Mouse (Mus musculus): ENCODE results near the gene Ngef. TPM values are rescaled to one million over a fixed set of nuclear protein-coding genes. Genes with fewer than 3 reads are reported as not detected.

Ngef gene
- polyA plus RNA-seq, 1 experiment: 177 TPM

DNA sequence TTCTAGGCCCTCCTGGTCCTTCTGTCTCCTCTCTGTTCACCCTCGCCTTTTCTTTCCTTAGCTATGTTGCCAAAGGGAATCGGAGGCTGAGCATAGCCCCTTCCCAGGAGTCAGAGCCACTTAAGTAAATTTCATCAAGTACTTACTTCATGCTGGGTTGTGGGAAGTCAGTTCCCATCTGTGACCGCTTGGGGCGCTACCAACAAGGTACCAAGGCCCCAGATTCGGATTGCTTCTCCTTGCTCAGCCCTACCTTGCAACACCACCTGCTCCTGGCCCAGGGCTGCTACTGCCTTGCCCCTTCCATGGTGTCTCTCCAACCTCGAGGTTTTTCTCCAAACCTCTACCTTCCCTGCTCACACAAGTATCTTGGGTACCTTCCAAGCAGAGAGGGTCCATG is 5.3 kb downstream of the Ngef start:
- DNase-seq (ENCODE audit: extremely low spot score in 1 of 2, low spot score in 1 of 2): peak in 1 of 2 experiments; percentile 30

- DNase-seq (ENCODE audit: extremely low spot score in 1 of 2, low spot score in 1 of 2): no peak
Measured at GRCm38 (mm10) chr1:87565760-87566159, 7.9 kb downstream of the Ngef start.

- no peak for DNase-seq (ENCODE audit: extremely low spot score in 1 of 2, low spot score in 1 of 2)
Measured at GRCm38 (mm10) chr1:87562967-87563366, 10.7 kb downstream of the Ngef start.

DNA sequence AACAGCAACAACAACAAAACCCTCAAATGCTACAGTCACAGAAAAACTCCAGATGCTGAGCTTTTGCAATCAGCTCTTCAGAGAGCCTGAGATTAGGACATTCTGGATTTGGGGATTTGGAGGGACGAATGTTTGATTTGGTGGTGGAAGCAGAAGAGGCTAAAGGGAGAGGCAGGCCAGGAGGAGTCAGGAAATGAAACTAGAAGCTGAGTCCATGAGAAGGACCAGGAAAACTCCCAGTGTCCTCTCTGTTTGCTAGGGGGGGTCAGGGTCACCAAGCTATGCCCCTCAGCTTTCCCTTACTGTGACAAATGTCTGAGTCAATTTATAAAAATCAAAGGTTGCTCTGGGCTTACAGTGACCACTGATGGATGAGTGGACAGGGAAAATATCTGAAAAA is 20.1 kb downstream of the Ngef start:
- DNase-seq (ENCODE audit: extremely low spot score in 1 of 2, low spot score in 1 of 2): no peak

GRCm38 (mm10) chr1:87551008-87551407 is 22.7 kb downstream of the Ngef start:
- no peak for DNase-seq (ENCODE audit: extremely low spot score in 1 of 2, low spot score in 1 of 2)

GRCm38 (mm10) chr1:87541614-87542013 is 32.1 kb downstream of the Ngef start:
- DNase-seq (ENCODE audit: extremely low spot score in 1 of 2, low spot score in 1 of 2): peak in 1 of 2 experiments; percentile 78

- DNase-seq (ENCODE audit: extremely low spot score in 1 of 2, low spot score in 1 of 2): peak in 1 of 2 experiments; percentile 47
Measured at GRCm38 (mm10) chr1:87537008-87537407, 36.7 kb downstream of the Ngef start.

GRCm38 (mm10) chr1:87534118-87534517 is 39.6 kb downstream of the Ngef start:
- no peak for DNase-seq (ENCODE audit: extremely low spot score in 1 of 2, low spot score in 1 of 2)

DNA sequence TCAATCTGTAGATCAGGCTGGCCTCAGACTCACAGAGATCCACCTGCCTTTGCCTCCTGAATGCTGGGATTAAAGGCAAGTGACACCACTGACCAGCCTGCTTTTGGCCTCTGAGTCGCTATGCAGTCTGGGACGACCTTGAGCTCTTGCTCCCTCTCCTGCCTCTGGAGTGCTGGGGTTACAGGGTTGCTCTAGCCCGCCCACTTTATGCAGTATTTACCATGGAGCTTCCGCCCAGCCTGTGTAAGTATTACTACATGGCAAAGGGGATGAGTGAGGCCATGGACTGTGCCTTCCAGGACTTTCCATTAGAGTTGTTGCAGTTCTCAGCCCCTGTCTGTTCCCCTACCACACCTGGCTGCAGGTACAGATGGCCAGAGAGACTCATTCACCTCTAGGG is 41.3 kb downstream of the Ngef start:
- no peak for DNase-seq (ENCODE audit: extremely low spot score in 1 of 2, low spot score in 1 of 2)

- no peak for DNase-seq (ENCODE audit: extremely low spot score in 1 of 2, low spot score in 1 of 2)
Measured at GRCm38 (mm10) chr1:87527191-87527590, 46.5 kb downstream of the Ngef start.

- DNase-seq (ENCODE audit: extremely low spot score in 1 of 2, low spot score in 1 of 2): no peak
Measured at GRCm38 (mm10) chr1:87525041-87525440, 48.6 kb downstream of the Ngef start.

- DNase-seq (ENCODE audit: extremely low spot score in 1 of 2, low spot score in 1 of 2): no peak
Measured at GRCm38 (mm10) chr1:87521523-87521922, 52.1 kb downstream of the Ngef start.

GRCm38 (mm10) chr1:87520467-87520866 is 53.2 kb downstream of the Ngef start:
- DNase-seq (ENCODE audit: extremely low spot score in 1 of 2, low spot score in 1 of 2): no peak

DNA sequence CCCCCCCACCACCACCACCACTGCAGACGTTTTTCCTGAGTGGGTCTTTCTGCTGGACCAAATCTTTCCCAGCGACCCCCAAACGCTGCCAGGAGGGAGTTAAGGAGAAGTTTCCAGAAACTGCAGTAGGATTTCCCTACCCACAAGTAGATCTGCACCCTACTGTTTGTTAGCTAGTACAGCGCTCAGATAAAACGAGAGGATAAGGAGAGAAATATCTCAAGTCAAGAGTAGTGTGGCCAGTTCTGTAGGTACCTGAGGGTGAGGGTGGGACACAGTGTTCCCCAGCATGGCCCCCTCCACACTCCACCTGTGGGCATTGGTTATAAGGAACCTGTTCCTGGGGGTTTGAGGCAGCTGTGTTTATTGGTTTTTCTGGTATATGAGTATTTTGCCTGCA is 62.8 kb downstream of the Ngef start:
- DNase-seq (ENCODE audit: extremely low spot score in 1 of 2, low spot score in 1 of 2): no peak

DNA sequence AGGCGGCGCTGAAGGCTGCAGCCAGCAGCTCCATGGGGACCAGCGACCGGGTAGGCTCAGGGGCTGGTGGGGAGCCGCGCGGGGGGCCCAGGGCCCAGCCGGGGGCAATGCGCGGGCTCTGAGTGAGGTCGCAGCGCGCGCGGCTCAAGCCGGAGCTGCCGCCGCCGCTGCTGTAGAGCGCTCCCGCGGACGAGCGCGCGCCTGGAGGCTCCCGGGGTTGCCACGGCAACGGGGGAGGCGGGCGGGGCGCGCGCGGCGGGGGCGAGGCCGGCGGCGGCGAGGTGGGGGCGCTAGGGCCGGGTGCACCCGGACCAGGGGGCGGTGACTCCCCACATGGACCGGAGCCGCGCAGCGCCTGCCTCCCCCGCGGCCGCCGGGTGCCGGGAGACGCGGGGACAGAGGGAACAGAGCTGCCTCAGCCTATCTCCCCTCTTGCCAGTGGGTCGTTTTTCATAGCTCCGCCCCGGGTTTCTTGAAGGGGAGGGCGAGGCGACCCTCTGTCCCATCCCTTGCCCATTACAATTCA is 63.4 kb downstream of the Ngef start:
- DNase-seq (ENCODE audit: extremely low spot score in 1 of 2, low spot score in 1 of 2): peak in 1 of 2 experiments; percentile 67

DNA sequence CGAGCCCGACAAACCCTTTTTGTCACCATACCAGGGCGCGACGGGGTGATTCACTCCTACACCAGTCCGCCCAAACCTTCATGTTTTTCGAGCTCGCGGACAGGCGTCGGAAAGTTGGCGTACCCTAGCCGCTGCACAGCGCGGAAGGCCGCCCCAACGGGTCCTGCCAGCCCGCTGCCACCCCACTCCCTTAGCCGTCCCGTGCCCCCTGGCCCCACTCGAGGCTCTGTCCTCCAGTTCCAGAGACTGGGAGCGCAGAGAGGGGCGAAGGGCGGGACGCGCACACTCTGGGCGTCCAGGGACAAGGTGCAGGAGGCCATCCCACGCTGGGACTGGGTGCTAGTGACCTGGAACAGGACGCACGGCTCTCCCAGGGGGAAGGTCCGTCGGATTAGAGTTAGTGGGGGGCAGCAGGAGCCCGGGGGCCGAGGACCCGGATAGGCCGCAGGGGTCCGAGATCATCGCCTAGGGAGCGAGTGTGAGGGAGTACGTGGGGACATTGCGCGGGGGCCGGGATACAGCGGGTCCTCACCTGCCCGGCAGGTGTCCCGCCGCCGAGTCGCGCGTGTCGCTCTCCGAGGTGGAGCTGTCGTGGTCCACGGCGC is 64.0 kb downstream of the Ngef start, which contains the start of gene Neu2:
TSS of gene Neu2 (plus strand) at position 329 of the 605 bp plus-strand sequence.
- DNase-seq (ENCODE audit: extremely low spot score in 1 of 2, low spot score in 1 of 2): no peak

- DNase-seq (ENCODE audit: extremely low spot score in 1 of 2, low spot score in 1 of 2): peak in 1 of 2 experiments; percentile 57
Measured at GRCm38 (mm10) chr1:87508591-87509560, 64.8 kb downstream of the Ngef start.

- peak in 1 of 2 experiments; percentile 72 for DNase-seq (ENCODE audit: extremely low spot score in 1 of 2, low spot score in 1 of 2)
Measured at GRCm38 (mm10) chr1:87507857-87508256, 65.8 kb downstream of the Ngef start.

DNA sequence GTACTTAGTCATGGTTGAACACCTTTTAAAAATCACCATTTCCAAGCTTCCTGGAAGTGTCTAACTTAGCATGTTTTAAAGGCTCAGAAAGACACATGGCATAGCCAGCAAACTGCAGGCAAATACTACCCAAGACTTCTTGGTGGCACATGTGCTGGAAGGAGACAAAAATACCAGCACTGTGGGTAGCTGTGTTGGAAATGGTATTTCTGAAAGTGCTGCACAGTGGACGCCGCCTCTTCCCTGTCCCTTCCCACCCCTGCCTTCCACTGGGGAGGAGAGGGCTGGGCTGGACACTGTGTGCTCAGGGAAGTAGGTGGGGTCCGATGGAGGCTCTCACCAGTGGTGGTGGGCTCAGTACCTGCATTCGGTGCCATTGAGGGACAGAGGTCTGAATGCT is 68.1 kb downstream of the Ngef start:
- DNase-seq (ENCODE audit: extremely low spot score in 1 of 2, low spot score in 1 of 2): no peak

DNA sequence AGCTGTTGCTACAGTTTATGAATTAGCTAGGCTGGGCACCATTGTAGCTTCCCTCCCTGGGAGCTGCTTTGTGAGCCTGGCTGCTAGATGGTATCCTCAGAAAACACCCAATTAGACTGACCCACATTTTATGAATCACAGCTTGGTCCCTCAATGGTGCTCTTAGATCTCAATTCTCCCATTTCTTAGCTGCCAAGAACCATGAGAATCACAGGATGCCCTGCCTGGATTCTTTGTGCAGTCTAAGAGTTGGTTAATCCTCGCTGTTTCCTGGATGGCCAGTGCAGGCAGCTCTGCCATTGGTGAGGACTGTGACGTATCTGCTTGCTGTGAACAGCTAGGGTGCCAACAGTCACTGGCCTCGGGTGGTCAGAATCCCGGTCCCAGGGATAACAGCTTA is 80.1 kb downstream of the Ngef start:
- DNase-seq (ENCODE audit: extremely low spot score in 1 of 2, low spot score in 1 of 2): peak in 1 of 2 experiments; percentile 49

GRCm38 (mm10) chr1:87492285-87492684 is 81.4 kb downstream of the Ngef start:
- DNase-seq (ENCODE audit: extremely low spot score in 1 of 2, low spot score in 1 of 2): no peak
